Mouse (Mus musculus) spleen, postnatal 4 days (tissue): Measurements from ENCODE around the gene Fgfr4.
"Not testable (repeated sequence)": the region's sequence is repeated elsewhere in the genome, so short reads cannot be mapped to it uniquely, and the experiment has no call there.

ENCODE experiments used
- DNase-seq, 2 experiments: peaks; one replicate each; pipeline ENCODE4 v3.0.0; 2022; ENCODE audit warnings: low spot score in 2 of 2

Fgfr4 gene

GRCm38 (mm10) chr13:55172336-55172770, 19.9 kb downstream of the Fgfr4 start:
- no peak for DNase-seq

GRCm38 (mm10) chr13:55174347-55174746, 21.9 kb downstream of the Fgfr4 start:
- DNase-seq: no peak

- no peak for DNase-seq
These were observed 23.8 kb downstream of the Fgfr4 start for GRCm38 (mm10) chr13:55176265-55176664.

GRCm38 (mm10) chr13:55177903-55178496, 25.6 kb downstream of the Fgfr4 start:
- DNase-seq: no peak

- peak; percentile 67 to 84 for DNase-seq
These were observed 26.1 kb downstream of the Fgfr4 start for GRCm38 (mm10) chr13:55178556-55178955.

GRCm38 (mm10) chr13:55179591-55179990, 27.2 kb downstream of the Fgfr4 start:
- DNase-seq: no peak

GRCm38 (mm10) chr13:55181786-55182172, 29.3 kb downstream of the Fgfr4 start:
- DNase-seq: no peak

GRCm38 (mm10) chr13:55182173-55182894, 29.9 kb downstream of the Fgfr4 start:
- DNase-seq: peak; percentile 63 to 79

- DNase-seq: no peak
These were observed 30.9 kb downstream of the Fgfr4 start for GRCm38 (mm10) chr13:55183382-55183781.

GRCm38 (mm10) chr13:55187062-55187461, 34.6 kb downstream of the Fgfr4 start:
- not testable (repeated sequence) for DNase-seq

GRCm38 (mm10) chr13:55189531-55190107, 37.2 kb downstream of the Fgfr4 start:
- DNase-seq: no peak

GRCm38 (mm10) chr13:55190121-55190868, 37.9 kb downstream of the Fgfr4 start:
- DNase-seq: peak; percentile 93 to 95

GRCm38 (mm10) chr13:55191535-55191934, 39.1 kb downstream of the Fgfr4 start:
- DNase-seq: no peak

GRCm38 (mm10) chr13:55202758-55203157, 50.3 kb downstream of the Fgfr4 start:
- not testable (repeated sequence) for DNase-seq

- no peak for DNase-seq
These were observed 51.3 kb downstream of the Fgfr4 start for GRCm38 (mm10) chr13:55203740-55204139.

GRCm38 (mm10) chr13:55204667-55205389, 52.4 kb downstream of the Fgfr4 start:
- no peak for DNase-seq

- DNase-seq: no peak
These were observed 53.2 kb downstream of the Fgfr4 start for GRCm38 (mm10) chr13:55205448-55206205.

- no peak for DNase-seq
These were observed 56.6 kb downstream of the Fgfr4 start for GRCm38 (mm10) chr13:55208837-55209648.

- DNase-seq: no peak
These were observed 57.3 kb downstream of the Fgfr4 start, which contains the start of gene Nsd1 for GRCm38 (mm10) chr13:55209649-55210192. Gene Nsd1, plus strand, starts transcription at chr13:55209782.
